Mouse (Mus musculus): ENCODE results near the gene E130218I03Rik. TPM values are rescaled to one million over a fixed set of nuclear protein-coding genes. Genes with fewer than 3 reads are reported as not detected.
A peak's percentile ranks its signal among the peaks of the same experiment; 100 is the strongest.

E130218I03Rik gene
- polyA plus RNA-seq, 1 experiment from 2014 or later: not detected

DNA sequence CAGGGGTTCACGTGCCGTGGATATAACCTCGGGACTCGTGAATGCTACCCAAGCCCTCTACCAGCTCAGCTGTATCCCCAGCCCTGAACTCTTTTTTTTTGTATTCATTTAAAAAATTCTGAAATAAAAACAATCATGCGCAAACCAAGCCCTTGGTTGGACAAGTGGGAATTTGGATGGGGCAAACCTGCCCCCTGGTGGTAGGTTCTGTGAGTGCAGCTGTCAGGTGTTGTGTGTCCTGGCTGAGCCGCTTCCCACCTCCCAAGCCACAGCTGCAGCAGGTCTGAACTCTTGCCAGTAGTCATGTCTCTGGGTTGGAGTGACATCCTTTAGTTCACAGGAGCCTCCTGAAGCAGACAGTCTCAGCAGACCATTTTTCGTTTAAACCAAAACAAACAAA is 48.6 kb downstream of the E130218I03Rik start:
- Histone ChIP-seq H3K4me2 (ENCODE audit: low read length) (0 out of 2 replicates have a peak overlapping the region, but pooled peaks have one; percentile 58), H3K4me3 (ENCODE audit: control insufficient read depth in 1 of 2, insufficient read depth in 1 of 2, low read depth in 1 of 2, low read length in 2 of 2) (no peak overlapping the region), H3K9ac (ENCODE audit: low read length) (no peak overlapping the region), H3K9me3 (ENCODE audit: control insufficient read depth, low read length) (no peaks in the 10 kb centered on the region), H3K27me3 (ENCODE audit: control insufficient read depth, insufficient read depth, low read length) (no peaks in the 10 kb centered on the region), H3K4me1 (ENCODE audit: control insufficient read depth in 2 of 2, insufficient read depth in 2 of 2, low read length in 2 of 2) (peaks cover 7 to 46% of the 10 kb centered on the region in 2 experiments), H3K27ac (replicated peaks in 1 of 2; ENCODE audit: control insufficient read depth in 1 of 2, insufficient read depth in 1 of 2, low read depth in 2 of 2, low read length in 2 of 2) (peak overlapping the region; percentile 28 to 97; a peak in 2 of 4 replicates), H3K36me3 (ENCODE audit: control insufficient read depth, insufficient read depth, low read length) (no peaks in the 10 kb centered on the region)
- WGBS: 21% methylated on average over 7 of the region's 7 CpGs
- no peak for ATAC-seq (ENCODE audit: insufficient number of reproducible peaks, insufficient read depth, low FRiP score, low read depth)

DNA sequence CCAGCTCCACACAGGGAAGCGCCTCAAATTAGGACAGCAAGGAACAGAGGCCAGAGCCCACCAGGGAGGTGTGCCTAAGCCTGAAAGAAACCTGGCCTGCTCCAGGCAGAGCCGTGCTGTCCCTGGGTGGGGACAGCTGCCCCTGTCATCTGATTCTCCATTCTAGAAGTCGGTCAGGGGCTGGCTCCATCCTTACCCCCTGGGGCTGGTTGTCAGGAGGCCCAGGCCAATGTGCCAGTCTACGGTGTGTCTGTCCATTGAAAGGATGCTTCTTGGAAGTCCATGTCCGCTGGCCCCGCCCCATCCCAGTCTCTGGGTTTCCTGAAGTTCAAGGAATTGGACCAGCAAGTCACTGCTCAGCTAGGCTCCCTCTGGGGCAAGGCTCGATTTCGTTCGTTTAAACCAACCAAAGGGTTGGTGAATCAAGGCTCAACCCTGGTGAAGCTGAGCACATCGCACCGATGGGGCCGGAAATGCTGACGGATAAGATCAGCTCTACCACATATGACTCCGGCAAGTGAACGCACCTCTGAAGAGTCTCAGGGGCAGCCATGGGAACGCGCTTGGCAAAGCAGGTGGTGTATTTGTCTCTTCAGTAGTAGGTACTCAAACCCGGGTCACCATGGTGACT is 49.7 kb downstream of the E130218I03Rik start:
- WGBS: 28% methylated on average over 18 of the region's 18 CpGs
- peak overlapping the region; percentile 58 for H3K4me2 ChIP-seq (ENCODE audit: low read length)
- peak overlapping the region; percentile 35; the same call in 1 of the 2 replicates for H3K9ac ChIP-seq (ENCODE audit: low read length)
- no peaks in the 10 kb centered on the region for H3K27me3 ChIP-seq (ENCODE audit: control insufficient read depth, insufficient read depth, low read length)
- H3K4me3 ChIP-seq (ENCODE audit: control insufficient read depth in 1 of 2, insufficient read depth in 1 of 2, low read depth in 1 of 2, low read length in 2 of 2): peak overlapping the region in 1 of 2 experiments; percentile 16
- H3K36me3 ChIP-seq (ENCODE audit: control insufficient read depth, insufficient read depth, low read length): no peaks in the 10 kb centered on the region
- peak overlapping the region; percentile 63 to 97 for H3K27ac ChIP-seq (replicated peaks in 1 of 2; ENCODE audit: control insufficient read depth in 1 of 2, insufficient read depth in 1 of 2, low read depth in 2 of 2, low read length in 2 of 2)
- ATAC-seq (ENCODE audit: insufficient number of reproducible peaks, insufficient read depth, low FRiP score, low read depth): no peak
- H3K9me3 ChIP-seq (ENCODE audit: control insufficient read depth, low read length): no peaks in the 10 kb centered on the region
- H3K4me1 ChIP-seq (ENCODE audit: control insufficient read depth in 2 of 2, insufficient read depth in 2 of 2, low read length in 2 of 2): peaks cover 7 to 45% of the 10 kb centered on the region in 2 experiments

- peak; percentile 92 for ATAC-seq (ENCODE audit: insufficient number of reproducible peaks, insufficient read depth, low FRiP score, low read depth)
- Histone ChIP-seq H3K4me1 (ENCODE audit: control insufficient read depth in 2 of 2, insufficient read depth in 2 of 2, low read length in 2 of 2) (peaks cover 10 to 42% of the 10 kb centered on the region in 2 experiments), H3K9me3 (ENCODE audit: control insufficient read depth, low read length) (no peaks in the 10 kb centered on the region), H3K27ac (replicated peaks in 1 of 2; ENCODE audit: control insufficient read depth in 1 of 2, insufficient read depth in 1 of 2, low read depth in 2 of 2, low read length in 2 of 2) (peak overlapping the region; percentile 78 to 97), H3K27me3 (ENCODE audit: control insufficient read depth, insufficient read depth, low read length) (no peaks in the 10 kb centered on the region), H3K36me3 (ENCODE audit: control insufficient read depth, insufficient read depth, low read length) (no peaks in the 10 kb centered on the region), H3K4me2 (ENCODE audit: low read length) (peak overlapping the region; percentile 58), H3K9ac (ENCODE audit: low read length) (peak overlapping the region; percentile 64), H3K4me3 (ENCODE audit: control insufficient read depth in 1 of 2, insufficient read depth in 1 of 2, low read depth in 1 of 2, low read length in 2 of 2) (peak overlapping the region; percentile 2 to 22; a peak in 3 of 4 replicates)
- WGBS: 20% methylated on average over 9 of the region's 9 CpGs
Measured at GRCm38 (mm10) chr4:134293692-134294163, 50.3 kb downstream of the E130218I03Rik start.

Other genes with a start within 250 kb of the E130218I03Rik start
- 37.4 and 38.3 TPM in 2 replicates for gene Dhdds, start 242.7 kb upstream of the E130218I03Rik start, polyA plus RNA-seq (2014; fragmentation: Nextera tagmentation; extraction: Ambion mirVana)
- gene Lin28a, start 224.8 kb upstream of the E130218I03Rik start, polyA plus RNA-seq (2014; fragmentation: Nextera tagmentation; extraction: Ambion mirVana): 0.15 and 0.16 TPM in 2 replicates
- not detected in 2 replicates for gene Zfp683, start 189.8 kb upstream of the E130218I03Rik start, polyA plus RNA-seq (2014; fragmentation: Nextera tagmentation; extraction: Ambion mirVana)
- gene Crybg2, start 182.8 kb upstream of the E130218I03Rik start, polyA plus RNA-seq (2014; fragmentation: Nextera tagmentation; extraction: Ambion mirVana): 0.12 TPM in 1 of 2 replicates, not detected in the other
- 10.7 and 16.4 TPM in 2 replicates for gene Cd52, start 148.6 kb upstream of the E130218I03Rik start, polyA plus RNA-seq (2014; fragmentation: Nextera tagmentation; extraction: Ambion mirVana)
- gene Ubxn11, start 141.1 kb upstream of the E130218I03Rik start, polyA plus RNA-seq (2014; fragmentation: Nextera tagmentation; extraction: Ambion mirVana): 1.1 and 2.9 TPM in 2 replicates
- gene Sh3bgrl3, start 114.9 kb upstream of the E130218I03Rik start, polyA plus RNA-seq (2014; fragmentation: Nextera tagmentation; extraction: Ambion mirVana): 196 and 209 TPM in 2 replicates
- 35.4 and 37.0 TPM in 2 replicates for gene Cep85, start 56.5 kb upstream of the E130218I03Rik start, polyA plus RNA-seq (2014; fragmentation: Nextera tagmentation; extraction: Ambion mirVana)
- not detected in 2 replicates for gene Gm7534, start 40.7 kb upstream of the E130218I03Rik start, polyA plus RNA-seq (2014; fragmentation: Nextera tagmentation; extraction: Ambion mirVana)
- gene Catsper4, start 16.3 kb upstream of the E130218I03Rik start, polyA plus RNA-seq (2014; fragmentation: Nextera tagmentation; extraction: Ambion mirVana): not detected in 2 replicates
- 0.57 and 0.62 TPM in 2 replicates for gene Cnksr1, start 5.3 kb upstream of the E130218I03Rik start, polyA plus RNA-seq (2014; fragmentation: Nextera tagmentation; extraction: Ambion mirVana)
- gene Zfp593, start 1.9 kb downstream of the E130218I03Rik start, polyA plus RNA-seq (2014; fragmentation: Nextera tagmentation; extraction: Ambion mirVana): 8.6 and 9.1 TPM in 2 replicates
- gene Gm30191, start 3.3 kb downstream of the E130218I03Rik start, polyA plus RNA-seq (2014; fragmentation: Nextera tagmentation; extraction: Ambion mirVana): not detected in 2 replicates
- gene Grrp1, start 10.4 kb downstream of the E130218I03Rik start, polyA plus RNA-seq (2014; fragmentation: Nextera tagmentation; extraction: Ambion mirVana): 4.4 and 6.2 TPM in 2 replicates
- 13.5 and 15.3 TPM in 2 replicates for gene Pdik1l, start 44.2 kb downstream of the E130218I03Rik start, polyA plus RNA-seq (2014; fragmentation: Nextera tagmentation; extraction: Ambion mirVana)
- gene Trim63, start 71.5 kb downstream of the E130218I03Rik start, polyA plus RNA-seq (2014; fragmentation: Nextera tagmentation; extraction: Ambion mirVana): 39.4 and 43.2 TPM in 2 replicates
- gene Slc30a2, start 99.5 kb downstream of the E130218I03Rik start, polyA plus RNA-seq (2014; fragmentation: Nextera tagmentation; extraction: Ambion mirVana): 0.08 and 0.11 TPM in 2 replicates
- 2.8 and 2.9 TPM in 2 replicates for gene Extl1, start 140.2 kb downstream of the E130218I03Rik start, polyA plus RNA-seq (2014; fragmentation: Nextera tagmentation; extraction: Ambion mirVana)
- 11.1 and 12.8 TPM in 2 replicates for gene Pafah2, start 152.7 kb downstream of the E130218I03Rik start, polyA plus RNA-seq (2014; fragmentation: Nextera tagmentation; extraction: Ambion mirVana)
- 933 and 977 TPM in 2 replicates for gene Stmn1, start 224.7 kb downstream of the E130218I03Rik start, polyA plus RNA-seq (2014; fragmentation: Nextera tagmentation; extraction: Ambion mirVana)